Mouse (Mus musculus) liver, embryonic 14.5 days (tissue): Measurements from ENCODE around the gene Map7d1.

Experiments used
- CTCF ChIP-seq: IDR thresholded peaks from 2 replicates; pipeline ENCODE4 v1.5.1; 2016; ENCODE audit warnings: antibody characterized with exemption, low read depth, control low read depth
- EP300 ChIP-seq: IDR thresholded peaks from 2 replicates; pipeline ENCODE4 v1.6.1; 2016; ENCODE audit warnings: antibody characterized with exemption, low read depth

DNA sequence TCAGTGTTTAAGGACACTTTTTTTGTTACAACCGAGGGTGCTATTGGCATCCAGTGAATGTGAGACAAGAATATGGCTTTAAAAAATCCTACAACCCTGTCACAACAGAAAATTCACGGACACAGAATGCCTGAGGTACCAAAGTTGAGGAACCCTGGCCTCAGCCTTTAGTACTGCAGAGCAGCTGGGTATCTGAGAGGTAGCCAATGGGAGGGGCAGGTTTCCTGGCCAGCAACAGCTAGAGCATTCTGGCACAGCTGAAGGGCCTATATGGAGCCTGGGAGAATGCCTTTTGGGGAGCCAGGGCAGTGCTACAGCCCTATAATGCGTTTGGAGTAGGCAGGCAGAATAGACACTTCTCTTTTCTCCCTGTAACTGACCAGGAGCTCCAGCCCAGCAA is 2.9 kb upstream of the Map7d1 start:
- TF ChIP-seq CTCF: no peak
- no peak for TF ChIP-seq EP300
